Mouse (Mus musculus) thymus, postnatal 0 days (tissue): ENCODE data around the gene Hdac4. TPM values are rescaled to one million over a fixed set of nuclear protein-coding genes. Genes with fewer than 3 reads are reported as not detected.

Experiments
- DNase-seq: peaks from one replicate; pipeline ENCODE4 v3.0.0-alpha.2; 2015; ENCODE audit warnings: low spot score
- polyA plus RNA-seq: library from polyadenylated mRNA; unstranded; fragments of >200 nt; fragmentation: Nextera tagmentation; extraction: Ambion mirVana; gene quantifications from 2 replicates; pipeline ENCODE4 v1.2.1, GENCODE M21; 2015

Gene Hdac4
- polyA plus RNA-seq, 1 experiment from 2014 or later, result 27.7 TPM

DNA sequence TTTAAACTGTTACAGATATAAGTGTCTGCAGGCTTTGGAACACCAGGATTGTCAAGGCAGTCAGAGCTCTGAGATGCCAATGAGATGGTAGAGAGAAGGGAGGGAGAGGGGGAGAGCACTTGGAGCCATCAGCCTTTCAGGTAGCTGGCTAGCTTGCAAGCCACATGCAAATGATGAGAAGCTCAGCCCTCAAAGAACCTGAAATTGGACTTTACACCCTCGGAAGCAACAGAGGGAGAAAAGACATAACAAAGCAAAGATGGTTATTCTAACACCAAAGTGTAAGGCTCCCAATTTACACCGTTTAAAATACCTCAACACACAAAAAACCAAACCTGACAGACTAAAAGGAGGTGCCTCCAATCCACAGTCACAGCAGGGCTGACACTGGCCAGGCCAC lies 63.3 kb downstream of the Hdac4 start:
- DNase-seq, result no peak

DNA sequence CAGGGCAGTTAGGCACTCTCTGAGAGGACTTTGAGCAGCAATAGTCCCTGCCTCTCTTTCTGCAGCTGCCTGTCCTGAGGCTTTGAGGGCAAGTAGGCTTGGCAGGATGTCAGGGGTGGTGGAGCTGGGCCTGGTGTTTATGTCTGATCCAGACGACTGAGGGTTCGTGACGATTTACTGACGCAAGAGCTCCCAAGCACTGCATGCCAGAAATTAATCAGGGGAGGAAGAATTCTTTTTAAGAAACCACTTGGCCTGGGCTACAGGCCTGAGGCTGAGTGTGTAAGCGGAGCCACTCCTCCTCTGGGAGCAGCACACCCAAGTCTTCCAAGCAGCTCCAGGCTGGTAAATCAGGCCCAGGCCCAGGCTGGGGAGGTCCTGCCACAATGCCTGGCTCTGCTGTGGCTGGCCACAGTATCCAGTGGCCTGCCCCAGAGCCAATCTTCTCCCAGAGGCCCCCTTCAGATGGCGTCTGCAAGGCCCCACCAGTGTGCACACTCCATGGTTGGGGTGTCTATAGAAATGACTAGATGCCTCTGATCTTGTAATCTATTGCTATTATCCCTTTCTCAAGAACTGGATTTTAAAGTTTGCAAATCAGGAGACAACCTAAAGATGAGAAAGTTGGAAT lies 64.9 kb downstream of the Hdac4 start:
- DNase-seq, result peak; percentile 79

DNA sequence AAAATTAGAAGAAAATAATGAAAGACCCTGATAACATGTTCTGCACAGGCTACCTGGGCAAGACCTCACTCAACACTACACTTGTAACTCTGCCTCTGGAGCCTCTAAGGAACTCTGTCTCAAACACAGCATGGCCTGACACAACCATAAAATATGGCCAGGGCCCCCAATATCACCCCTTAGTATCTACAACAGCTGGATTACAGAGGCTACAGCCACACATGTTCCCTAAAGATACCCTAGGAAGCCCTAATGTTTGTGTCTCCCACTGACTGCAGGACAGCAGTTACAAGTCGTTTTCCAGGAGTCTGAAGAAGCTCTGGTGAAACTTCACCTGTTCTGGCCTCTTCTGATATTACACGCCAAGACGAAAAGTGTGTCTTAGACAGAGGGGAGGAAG lies 65.7 kb downstream of the Hdac4 start:
- DNase-seq, result no peak

DNA sequence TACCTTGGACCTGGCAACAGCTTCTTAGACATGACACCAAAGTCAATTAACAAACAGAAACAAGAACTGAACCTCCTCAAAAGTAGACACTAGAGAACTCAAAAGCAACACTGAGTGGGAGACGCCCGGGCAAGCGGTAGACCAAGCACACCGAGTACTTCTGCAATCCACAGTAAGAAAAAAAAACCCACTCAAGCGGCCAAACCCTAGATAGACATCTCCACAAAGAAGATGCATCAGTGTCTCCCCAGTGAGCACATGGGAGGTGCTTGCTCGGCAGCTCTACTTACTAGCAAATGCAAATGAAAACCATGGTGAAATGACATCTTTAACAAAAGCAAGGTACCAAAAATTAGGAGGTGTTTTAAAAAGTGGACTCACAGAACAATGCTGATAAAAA lies 67.7 kb downstream of the Hdac4 start:
- DNase-seq, result no peak

DNA sequence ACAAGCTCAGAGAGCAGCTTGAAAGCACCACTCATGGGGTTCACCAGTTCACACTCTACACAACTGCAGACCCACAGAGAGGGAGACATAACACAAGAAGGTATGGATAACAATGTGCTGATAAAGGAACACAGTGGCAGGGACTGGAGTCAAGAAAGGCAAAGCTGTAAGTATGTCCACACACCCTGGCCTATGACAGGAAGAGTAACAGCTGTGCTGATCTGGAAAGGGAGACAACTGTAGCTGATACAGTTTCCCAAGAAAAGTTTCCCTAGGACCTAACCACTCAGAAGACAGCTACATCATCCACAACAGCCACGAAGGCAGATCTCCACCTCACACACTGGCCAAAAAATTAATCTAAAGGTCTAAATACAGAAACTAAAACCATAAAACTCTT lies 68.1 kb downstream of the Hdac4 start:
- no peak for DNase-seq

DNA sequence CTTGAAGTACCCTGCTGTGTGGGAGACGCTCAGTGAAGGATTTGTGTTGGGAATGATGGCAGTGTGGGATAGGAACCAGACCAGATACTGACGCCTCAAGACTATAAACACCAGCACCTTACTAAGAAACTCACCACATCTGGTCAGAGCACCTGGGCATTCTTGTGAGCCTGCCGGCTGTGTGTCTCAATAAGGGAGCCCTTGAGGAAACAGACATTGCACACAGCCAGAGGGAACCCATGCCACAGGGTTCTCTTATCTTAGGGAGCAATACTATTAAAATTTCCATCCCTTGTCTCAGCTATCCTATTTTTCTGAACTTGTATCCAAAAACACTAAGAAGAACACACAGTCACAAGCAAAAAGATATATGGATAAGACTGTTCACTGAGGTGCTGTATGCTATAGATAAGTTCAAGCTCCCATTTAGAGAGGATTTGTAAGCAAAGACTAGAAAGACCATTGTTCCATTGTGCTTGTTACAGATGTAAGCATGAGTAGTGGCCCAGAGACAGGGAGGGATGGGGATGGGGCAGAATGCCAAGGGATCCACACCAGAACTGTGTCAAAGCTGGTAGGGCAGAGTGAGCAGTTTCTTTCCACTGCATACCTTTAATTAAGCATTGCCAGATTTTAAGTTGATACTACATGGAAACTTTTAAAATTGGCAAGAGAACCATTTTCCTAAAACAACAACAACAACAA lies 70.8 kb downstream of the Hdac4 start:
- DNase-seq, result no peak

DNA sequence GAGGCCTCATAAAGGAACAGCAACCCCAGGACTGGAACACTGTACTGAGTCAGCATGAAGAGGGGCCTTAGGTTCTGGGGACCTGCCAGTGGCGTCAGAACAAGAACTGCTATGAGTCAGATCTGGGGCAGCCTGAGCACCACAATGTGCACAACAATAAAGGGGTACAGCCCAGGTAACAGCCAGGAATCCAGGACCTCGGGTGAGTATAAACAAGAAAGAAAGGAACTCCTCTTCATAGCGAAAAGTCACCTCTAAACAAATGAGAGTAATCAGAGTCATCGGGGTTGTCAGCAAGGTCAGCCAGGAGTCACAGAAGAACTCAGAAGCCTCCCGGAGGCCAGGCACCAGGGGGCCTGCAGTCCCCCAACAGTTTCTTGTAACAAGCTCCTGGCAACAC lies 76.2 kb downstream of the Hdac4 start:
- peak; percentile 27 for DNase-seq

DNA sequence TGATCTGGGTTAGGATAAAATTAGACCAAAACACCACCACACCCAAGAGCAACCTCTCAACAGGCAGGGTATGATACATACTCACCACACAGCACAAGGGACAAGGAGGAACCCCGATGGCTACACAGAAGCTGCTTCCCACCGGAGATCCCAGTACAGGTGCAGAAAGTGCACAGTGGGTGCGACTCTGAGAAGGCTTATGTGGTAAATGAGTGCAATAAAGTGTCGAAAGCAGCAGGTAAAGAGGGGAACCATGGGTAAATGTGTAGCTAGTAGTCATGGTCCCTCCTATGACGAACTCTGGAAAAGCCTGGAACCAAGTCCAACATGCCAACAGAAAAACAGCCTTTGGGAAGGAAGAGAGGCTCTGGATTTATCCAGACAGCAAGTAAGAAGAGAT lies 77.9 kb downstream of the Hdac4 start:
- DNase-seq, result no peak

DNA sequence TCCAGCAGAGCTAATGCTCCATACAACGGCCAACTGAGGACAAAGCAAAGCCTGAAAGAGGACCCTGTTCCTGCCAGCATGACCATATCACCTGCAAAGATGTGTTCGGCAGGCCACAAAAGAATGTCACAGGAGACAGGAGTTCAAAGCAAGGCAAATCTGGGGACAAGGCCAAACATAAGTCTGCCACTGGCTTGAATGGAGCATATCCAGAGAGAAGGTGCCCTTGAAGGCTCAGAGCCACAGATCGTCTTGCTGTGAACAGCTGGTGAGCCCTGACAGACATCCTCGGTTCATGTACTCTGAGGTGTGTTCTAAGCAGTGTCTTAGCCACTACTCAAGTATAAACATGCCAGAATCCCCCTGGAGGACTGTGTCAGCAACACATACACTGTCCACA lies 79.3 kb downstream of the Hdac4 start:
- DNase-seq, result no peak

DNA sequence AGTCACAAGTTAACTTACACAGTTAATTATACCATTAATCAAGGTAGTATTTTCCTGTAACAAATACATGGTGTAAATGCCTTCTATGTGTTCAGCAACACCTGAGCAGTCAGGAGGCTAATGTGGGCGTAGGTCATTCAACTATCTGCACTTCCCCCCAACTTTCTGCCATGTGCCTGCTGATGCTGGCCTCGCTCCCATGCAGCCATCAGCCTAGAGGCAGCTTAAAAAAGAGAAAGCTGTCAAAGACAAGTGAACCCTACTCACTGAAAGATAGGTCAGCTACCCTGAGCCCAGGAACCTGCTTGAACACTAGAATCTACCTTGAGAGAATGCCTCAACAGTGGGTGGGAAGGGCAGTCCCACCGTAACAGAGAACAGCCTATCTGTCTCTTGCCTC lies 81.4 kb downstream of the Hdac4 start:
- DNase-seq, result no peak

DNA sequence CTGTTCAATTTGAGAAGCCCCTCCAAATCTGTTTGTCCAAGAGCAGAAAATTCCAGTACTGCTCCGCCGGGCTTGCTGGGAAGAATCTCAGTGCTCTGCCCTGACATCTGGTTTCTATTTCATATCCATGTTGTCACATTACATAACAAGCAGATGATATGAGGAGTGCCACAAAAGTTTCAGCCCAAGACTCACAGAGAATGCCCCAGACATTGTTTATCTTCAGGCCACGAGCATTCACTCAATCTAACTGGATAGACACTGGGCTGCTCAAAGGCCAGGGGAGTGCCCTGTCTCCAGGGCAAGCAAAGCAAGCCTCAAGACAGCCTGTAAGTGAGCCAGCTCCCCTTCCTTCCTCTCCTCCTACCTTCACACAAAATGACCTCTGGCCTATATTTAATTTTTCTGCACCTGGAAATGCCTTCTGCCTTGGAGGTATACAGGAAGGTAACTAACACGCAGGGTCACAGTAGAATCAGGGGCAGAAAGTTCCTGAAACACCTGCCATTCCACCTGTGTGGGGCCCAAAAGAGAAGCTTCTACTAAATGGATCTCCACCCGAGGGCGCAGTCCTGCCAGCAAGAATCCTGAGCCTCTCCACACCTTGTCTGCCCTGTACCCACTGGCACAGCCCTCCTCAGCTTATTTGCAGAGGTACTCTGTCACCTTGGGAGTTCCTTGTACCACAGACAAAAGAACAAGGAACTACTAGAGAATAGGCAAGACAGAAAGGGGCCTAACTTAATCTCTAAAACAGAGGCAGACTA lies 82.1 kb downstream of the Hdac4 start:
- DNase-seq, result no peak

DNA sequence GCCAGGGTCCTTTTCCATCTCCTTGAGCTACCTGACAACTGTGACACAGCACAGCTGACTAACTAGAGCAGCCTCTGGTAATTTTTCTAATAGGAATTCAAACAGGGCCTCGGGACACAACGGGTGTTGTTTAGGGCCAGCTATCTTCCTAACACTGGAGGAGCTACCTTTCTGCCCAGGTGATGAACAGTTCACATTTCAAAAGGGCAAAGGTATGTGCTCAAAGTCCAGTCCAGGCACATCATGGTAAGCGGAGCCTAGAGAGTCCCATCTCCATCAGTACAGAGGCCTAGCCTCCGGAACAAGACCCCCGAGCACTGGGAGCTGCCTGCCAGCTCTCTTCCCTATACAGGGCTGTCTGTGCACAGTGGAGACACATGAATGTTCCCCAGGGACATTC lies 82.9 kb downstream of the Hdac4 start:
- no peak for DNase-seq

DNA sequence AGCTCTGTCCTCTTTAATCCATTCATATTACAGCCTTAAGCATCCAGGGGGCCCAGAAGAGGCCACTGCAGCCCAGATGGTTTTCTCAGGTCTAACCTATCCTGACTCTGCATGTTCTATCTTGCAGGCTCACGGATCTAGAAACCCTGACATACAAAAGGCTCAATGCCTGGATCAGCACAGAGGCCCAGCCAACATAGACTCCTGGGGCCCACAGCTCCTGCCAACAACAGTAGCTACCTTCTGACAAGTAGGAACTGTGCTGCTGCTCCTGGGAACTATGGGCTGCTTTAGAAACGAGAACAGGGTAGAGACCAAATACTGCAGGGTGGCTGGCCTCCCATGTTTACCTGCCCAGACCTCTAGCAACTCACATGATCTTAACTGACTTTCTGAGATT lies 83.9 kb downstream of the Hdac4 start:
- no peak for DNase-seq

DNA sequence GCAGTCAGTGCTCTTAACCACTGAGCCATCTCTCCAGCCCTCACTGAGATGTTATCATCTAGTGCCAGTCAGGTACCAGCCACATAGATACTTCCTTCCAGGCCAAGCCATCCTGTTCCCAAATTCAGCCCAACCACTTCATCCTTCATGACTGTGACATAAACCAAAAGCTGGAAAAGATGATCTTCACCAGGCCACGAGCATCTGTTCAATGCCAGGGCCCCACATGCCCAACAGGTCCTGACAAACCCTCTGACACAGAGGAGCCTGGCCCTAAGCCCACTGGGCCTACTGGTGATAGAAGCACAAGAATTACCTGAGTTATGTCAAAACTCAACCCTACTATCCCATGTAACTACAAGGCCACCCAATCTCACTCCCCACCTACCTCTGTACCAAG lies 84.5 kb downstream of the Hdac4 start:
- DNase-seq, result no peak

DNA sequence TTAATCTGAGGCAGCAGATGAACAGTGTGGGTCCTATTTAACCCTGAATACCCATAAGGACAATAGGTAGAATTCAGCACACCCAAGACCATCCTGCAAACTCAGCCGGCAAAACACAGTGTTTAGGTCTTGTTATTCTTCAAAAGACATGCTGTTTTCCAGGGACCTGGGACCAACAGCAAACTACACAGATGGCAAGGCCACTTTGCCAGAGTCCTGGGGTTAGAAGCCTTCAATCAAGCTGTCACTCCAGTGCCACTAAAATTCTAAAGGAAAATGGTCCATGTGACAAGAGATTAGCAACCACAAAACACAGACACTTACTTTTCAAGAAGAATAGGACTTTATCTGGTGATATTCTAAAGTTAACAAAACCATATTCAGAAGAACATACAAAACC lies 86.3 kb downstream of the Hdac4 start:
- DNase-seq, result no peak

DNA sequence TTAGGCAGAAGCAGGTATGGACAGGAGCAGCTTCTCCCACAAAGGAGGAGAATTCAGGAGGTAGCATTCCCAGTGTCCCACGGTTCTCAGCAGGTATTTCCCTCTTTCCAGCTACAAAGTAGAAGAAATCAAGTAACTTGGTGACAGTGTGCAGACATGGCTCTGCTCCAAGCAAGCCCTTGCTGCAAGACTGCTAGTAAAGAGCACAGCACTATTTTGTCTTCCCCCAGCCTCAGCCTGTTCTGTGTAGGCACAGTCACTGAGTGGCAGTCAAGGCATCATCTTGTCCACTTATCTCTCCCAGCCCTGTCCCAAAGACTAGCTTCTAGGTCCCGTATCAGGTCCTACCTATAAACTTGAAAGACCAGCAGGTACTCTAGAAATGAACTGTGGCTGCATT lies 86.9 kb downstream of the Hdac4 start:
- DNase-seq, result no peak

DNA sequence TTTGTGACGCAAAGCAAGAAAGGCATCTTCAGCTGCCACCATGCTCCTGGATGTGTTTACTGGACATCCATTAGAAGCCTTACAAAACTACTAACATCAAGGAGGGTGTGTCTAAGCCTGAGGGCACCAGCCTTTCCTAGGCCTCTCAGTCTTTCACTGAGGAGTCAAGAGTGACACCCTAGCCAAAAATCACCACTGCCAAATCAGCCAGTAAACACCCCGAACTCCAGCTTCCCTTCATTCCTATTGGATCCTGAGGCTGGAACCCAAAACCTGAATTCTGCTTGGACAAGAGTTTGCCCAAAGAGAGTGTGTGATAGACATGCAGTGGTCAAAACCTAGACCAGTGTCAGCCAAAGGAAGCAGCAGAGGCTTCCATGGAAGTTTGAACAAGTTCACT lies 87.5 kb downstream of the Hdac4 start:
- no peak for DNase-seq

DNA sequence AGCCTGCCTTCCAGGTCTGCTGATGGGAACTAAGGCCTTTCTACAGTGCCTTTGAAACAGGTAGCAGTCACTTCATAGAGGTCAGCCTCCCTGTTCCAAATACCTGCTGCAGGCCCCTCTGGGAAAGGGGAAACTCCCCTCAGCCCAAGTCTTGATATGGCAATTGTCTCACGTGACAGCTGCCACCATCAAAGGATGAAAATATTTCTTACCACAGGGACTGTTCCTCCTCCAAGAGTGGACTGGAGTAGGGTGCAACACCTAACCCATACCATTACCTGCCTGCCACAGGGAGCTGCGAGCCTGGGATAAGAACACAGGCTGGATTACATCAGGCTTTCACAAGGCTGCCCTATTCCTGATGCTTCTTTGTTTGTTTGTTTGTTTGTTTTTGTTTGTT lies 88.0 kb downstream of the Hdac4 start:
- DNase-seq, result no peak

DNA sequence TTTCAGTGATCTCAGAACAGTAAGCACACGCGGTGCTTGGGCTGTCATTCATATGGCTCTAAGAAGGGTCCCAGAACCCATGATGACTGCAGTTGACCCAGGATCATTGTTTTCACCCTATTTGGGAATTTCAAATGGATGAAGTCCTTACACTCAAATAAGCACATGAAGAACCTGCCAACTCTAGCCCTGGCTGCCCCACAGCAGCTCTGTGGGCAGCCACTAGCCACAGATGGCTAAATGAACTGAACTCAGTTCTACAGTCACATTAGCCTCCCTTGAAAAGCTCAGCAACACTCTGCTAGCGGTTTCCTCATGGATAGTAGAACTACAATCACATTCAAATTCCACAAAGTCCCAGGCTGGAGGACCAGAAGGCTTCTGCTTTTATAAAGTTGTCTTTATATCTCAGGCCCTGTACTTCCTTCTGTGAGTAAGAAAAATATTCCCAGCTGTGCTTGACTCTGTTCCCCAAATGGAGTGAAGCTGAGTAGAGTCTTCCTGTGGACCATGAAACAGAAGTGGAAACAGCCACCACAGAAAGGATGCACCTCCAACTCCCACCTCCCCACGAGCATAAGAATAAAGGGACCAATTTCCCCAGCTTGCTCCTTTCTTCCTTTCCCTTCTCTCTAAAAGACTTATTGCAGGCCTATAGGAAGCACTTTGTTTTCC lies 88.9 kb downstream of the Hdac4 start:
- DNase-seq, result no peak

DNA sequence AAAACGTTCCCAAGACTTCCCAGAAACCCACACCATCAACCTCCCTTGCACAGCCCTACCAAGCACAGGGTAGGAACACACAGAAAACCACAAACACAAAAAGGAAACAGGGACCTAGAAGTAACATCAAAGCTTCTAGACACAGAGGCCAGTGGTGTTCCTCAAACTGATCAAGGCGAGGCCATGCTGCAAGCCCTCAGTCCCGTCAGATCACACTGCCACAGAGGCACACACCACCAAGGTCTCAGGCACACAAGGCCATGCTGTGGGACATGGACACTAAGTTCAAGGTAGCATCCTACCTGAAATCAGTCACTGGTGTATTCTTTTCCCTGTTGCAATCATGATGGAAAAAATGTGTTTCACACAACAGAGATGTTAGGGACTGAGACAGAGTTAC lies 90.8 kb downstream of the Hdac4 start:
- no peak for DNase-seq

DNA sequence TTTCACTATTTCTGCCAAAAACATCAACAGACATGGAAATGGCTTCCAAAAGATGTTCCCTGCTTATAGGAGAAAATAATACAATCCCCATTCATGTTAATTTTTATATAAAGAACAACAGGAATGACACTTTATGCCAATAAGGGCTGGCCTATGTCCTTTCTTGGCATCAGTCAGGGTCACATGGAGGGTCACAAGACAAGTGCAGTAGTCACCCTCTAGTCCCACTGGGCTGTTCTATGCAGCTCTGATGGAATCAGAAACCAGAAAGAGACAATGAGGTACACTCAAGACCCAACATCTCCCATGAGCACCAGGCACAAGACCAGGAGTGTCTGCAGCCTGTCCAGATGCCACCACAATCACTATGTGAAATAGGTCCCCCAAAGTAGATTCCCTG lies 91.5 kb downstream of the Hdac4 start:
- no peak for DNase-seq

DNA sequence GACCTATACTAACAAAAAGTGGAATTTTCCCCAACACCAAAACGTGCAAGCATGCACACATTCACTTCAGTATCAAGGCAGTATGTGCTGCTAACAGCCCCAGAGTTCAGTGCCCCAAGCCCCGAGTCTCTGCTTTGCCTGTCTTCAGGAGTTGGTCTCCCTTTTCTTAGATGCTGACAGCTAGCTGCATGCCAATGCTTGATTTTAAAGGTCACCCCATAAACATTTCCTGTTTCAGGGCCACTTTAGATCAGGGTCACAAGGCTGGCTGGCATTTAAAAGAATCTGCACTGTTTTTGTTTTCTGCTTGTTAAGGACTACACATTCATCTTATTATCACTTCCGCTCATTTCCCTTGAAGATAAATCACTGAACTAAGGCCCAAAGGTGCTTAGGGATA lies 92.1 kb downstream of the Hdac4 start:
- no peak for DNase-seq
